In the genomic region with DNA sequence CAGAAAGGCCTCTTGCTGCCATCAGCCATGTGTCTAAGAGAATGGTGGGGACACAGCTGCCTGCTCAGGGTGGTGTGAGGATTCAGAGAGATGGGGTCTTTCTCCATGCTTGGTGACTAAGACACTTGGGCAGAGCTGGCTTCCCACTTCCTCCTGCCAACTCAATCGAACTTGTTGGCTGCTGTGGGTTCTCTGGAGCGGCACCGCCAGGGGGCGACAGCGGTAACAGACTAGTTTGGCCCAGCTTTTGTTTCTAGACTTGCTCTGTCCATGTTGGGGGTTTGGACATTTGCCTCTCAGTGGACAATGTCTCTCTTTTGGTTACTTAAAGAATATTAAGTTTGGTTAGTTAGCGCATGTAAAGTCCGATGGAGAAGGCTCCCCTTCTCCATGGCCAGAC, we compare ENCODE assay signal across 8 mouse cellular contexts. TPM values are rescaled to one million over a fixed set of nuclear protein-coding genes. Genes with fewer than 3 reads are reported as not detected.
A peak's percentile ranks its signal among the peaks of the same experiment; 100 is the strongest.
DNase-seq lines count a peak whose midpoint lies in the region; ATAC-seq and TF ChIP-seq lines count a peak whose summit lies in the region.

No protein-coding gene starts in this region.

- TF ChIP-seq CTCF in heart, postnatal 0 days (IDR thresholded peaks at IDR 0.05; ENCODE audit: low read depth): peak; percentile 87
- peak; percentile 81 for TF ChIP-seq CTCF in midbrain, postnatal 0 days (IDR thresholded peaks at IDR 0.05)

- no peak overlapping the region for H3K27ac ChIP-seq in heart, embryonic 10.5 days
- H3K27ac ChIP-seq in heart, postnatal 0 days (ENCODE audit: low read depth): no peak overlapping the region
- no peak overlapping the region for H3K27ac ChIP-seq in midbrain, postnatal 0 days (ENCODE audit: low read depth, low read length)

- peak; percentile 96 for DNase-seq in heart, adult 11 months
- DNase-seq in heart, embryonic 10.5 days (ENCODE audit: low spot score): no peak
- peak; percentile 65 for DNase-seq in R1 (ENCODE audit: low read depth, low spot score)
- DNase-seq in cerebellum, postnatal 4 days (ENCODE audit: low spot score in 2 of 2): peak; percentile 77 to 91
- peak; percentile 65 for DNase-seq in heart, postnatal 0 days (ENCODE audit: low spot score)
- DNase-seq in left cerebral cortex, adult 18-20 months (ENCODE audit: low spot score in 2 of 2): peak; percentile 76 to 82
- DNase-seq in midbrain, postnatal 0 days (ENCODE audit: low spot score): peak; percentile 86
- DNase-seq in spleen, postnatal 4 days (ENCODE audit: low spot score in 2 of 2): peak; percentile 76 to 91

- peaks cover 8% of the 10 kb centered on the region; the same call in 1 of the 2 replicates for H3K4me1 ChIP-seq in heart, embryonic 10.5 days
- no peaks in the 10 kb centered on the region for H3K4me1 ChIP-seq in heart, postnatal 0 days (ENCODE audit: control insufficient read depth, insufficient read depth)
- H3K4me1 ChIP-seq in midbrain, postnatal 0 days (ENCODE audit: insufficient read depth, low read length): no peaks in the 10 kb centered on the region

- TF ChIP-seq EP300 in heart, postnatal 0 days (IDR thresholded peaks at IDR 0.05; ENCODE audit: low read depth): no peak

- H3K27me3 ChIP-seq in heart, embryonic 10.5 days (ENCODE audit: insufficient read depth, poor library complexity, severe bottlenecking): no peaks in the 10 kb centered on the region
- no peaks in the 10 kb centered on the region for H3K27me3 ChIP-seq in heart, postnatal 0 days (ENCODE audit: control insufficient read depth, insufficient read depth, low read length)
- H3K27me3 ChIP-seq in midbrain, postnatal 0 days (ENCODE audit: insufficient read depth, low read length): no peaks in the 10 kb centered on the region

- no peak overlapping the region for H3K9ac ChIP-seq in heart, postnatal 0 days (replicated peaks; ENCODE audit: low read depth, low read length)
- H3K9ac ChIP-seq in midbrain, postnatal 0 days (replicated peaks; ENCODE audit: low read length, poor library complexity, severe bottlenecking): no peak overlapping the region

- no peak overlapping the region for H3K4me3 ChIP-seq in heart, embryonic 10.5 days
- H3K4me3 ChIP-seq in heart, postnatal 0 days (ENCODE audit: low read depth, low read length): no peak overlapping the region
- H3K4me3 ChIP-seq in midbrain, postnatal 0 days (ENCODE audit: low read depth, low read length): no peak overlapping the region

- no peak for ATAC-seq in heart, postnatal 0 days (ENCODE audit: insufficient read depth, low read depth)
- no peak for ATAC-seq in midbrain, postnatal 0 days (ENCODE audit: low FRiP score)

- 34% methylated on average over 7 of the region's 7 CpGs for WGBS in heart, embryonic 10.5 days
- WGBS in heart, postnatal 0 days: 30% methylated on average over 7 of the region's 7 CpGs
- WGBS in midbrain, postnatal 0 days: 28% methylated on average over 7 of the region's 7 CpGs

- no peaks in the 10 kb centered on the region for H3K9me3 ChIP-seq in heart, embryonic 10.5 days
- H3K9me3 ChIP-seq in heart, postnatal 0 days (replicated peaks; ENCODE audit: control insufficient read depth, low read length): no peaks in the 10 kb centered on the region; the same call in 1 of the 2 replicates
- no peaks in the 10 kb centered on the region for H3K9me3 ChIP-seq in midbrain, postnatal 0 days (ENCODE audit: low read length)

- peaks cover 38% of the 10 kb centered on the region for H3K36me3 ChIP-seq in heart, embryonic 10.5 days
- H3K36me3 ChIP-seq in heart, postnatal 0 days (replicated peaks; ENCODE audit: control insufficient read depth, insufficient read depth, low read length): peaks cover 31% of the 10 kb centered on the region
- peaks cover 24% of the 10 kb centered on the region for H3K36me3 ChIP-seq in midbrain, postnatal 0 days (ENCODE audit: insufficient read depth, low read length)

- no peak overlapping the region for H3K4me2 ChIP-seq in heart, postnatal 0 days (ENCODE audit: low read depth, low read length)
- H3K4me2 ChIP-seq in midbrain, postnatal 0 days (ENCODE audit: low read depth, low read length, poor library complexity, severe bottlenecking): no peak overlapping the region

RNA-seq across cellular contexts. Expression of gene Spata32, which starts 14.7 kb away (rescaled TPM):
- not detected in 2 replicates for polyA plus RNA-seq in heart, embryonic 10.5 days (2016; fragmentation: Nextera tagmentation; extraction: Ambion mirVana)
- total RNA-seq in heart, postnatal 0 days (2014; rRNA removed; ENCODE audit: low replicate concordance): not detected in 2 replicates
- polyA plus RNA-seq in heart, postnatal 0 days (2015; fragmentation: Nextera tagmentation; extraction: Ambion mirVana): not detected in 2 replicates
- total RNA-seq in left cerebral cortex, adult 18-20 months (2021): 1 to 10 TPM; 1.5 to 1.8 TPM
- total RNA-seq in midbrain, postnatal 0 days (2014; rRNA removed): 1.4 and 1.9 TPM in 2 replicates
- 1.2 and 1.5 TPM in 2 replicates for polyA plus RNA-seq in midbrain, postnatal 0 days (2015; fragmentation: Nextera tagmentation; extraction: Ambion mirVana)

RNA-seq across cellular contexts. Expression of gene 1700023F06Rik, which starts 24.6 kb away (rescaled TPM):
- polyA plus RNA-seq in heart, embryonic 10.5 days (2016; fragmentation: Nextera tagmentation; extraction: Ambion mirVana): 0.35 TPM in 1 of 2 replicates, not detected in the other
- total RNA-seq in heart, postnatal 0 days (2014; rRNA removed; ENCODE audit: low replicate concordance): not detected in 2 replicates
- 0.10 TPM in 1 of 2 replicates, not detected in the other for polyA plus RNA-seq in heart, postnatal 0 days (2015; fragmentation: Nextera tagmentation; extraction: Ambion mirVana)
- 1 to 10 TPM; 1.8 to 2.0 TPM for total RNA-seq in left cerebral cortex, adult 18-20 months (2021)
- total RNA-seq in midbrain, postnatal 0 days (2014; rRNA removed): 0.61 TPM in 1 of 2 replicates, not detected in the other
- 4.3 and 4.9 TPM in 2 replicates for polyA plus RNA-seq in midbrain, postnatal 0 days (2015; fragmentation: Nextera tagmentation; extraction: Ambion mirVana)

RNA-seq across cellular contexts. Expression of gene Map3k14, which starts 34.3 kb away (rescaled TPM):
- 1.7 and 2.1 TPM in 2 replicates for polyA plus RNA-seq in heart, embryonic 10.5 days (2016; fragmentation: Nextera tagmentation; extraction: Ambion mirVana)
- 4.4 and 9.4 TPM in 2 replicates for total RNA-seq in heart, postnatal 0 days (2014; rRNA removed; ENCODE audit: low replicate concordance)
- 1.3 and 1.4 TPM in 2 replicates for polyA plus RNA-seq in heart, postnatal 0 days (2015; fragmentation: Nextera tagmentation; extraction: Ambion mirVana)
- total RNA-seq in left cerebral cortex, adult 18-20 months (2021): 1 to 10 TPM; 5.7 to 5.9 TPM
- 4.8 and 6.1 TPM in 2 replicates for total RNA-seq in midbrain, postnatal 0 days (2014; rRNA removed)
- polyA plus RNA-seq in midbrain, postnatal 0 days (2015; fragmentation: Nextera tagmentation; extraction: Ambion mirVana): 1.5 and 1.7 TPM in 2 replicates
